Mouse (Mus musculus) neural tube, embryonic 15.5 days (tissue): ENCODE results near the gene Astn2. TPM values are rescaled to one million over a fixed set of nuclear protein-coding genes. Genes with fewer than 3 reads are reported as not detected.

Experiments
- ATAC-seq: fragments of 200-750 bp; cut with Nextera tagmentation; 2 replicates; pipeline ENCODE4 v1.8.0; 2017; ENCODE audit warnings: mild to moderate bottlenecking, moderate TSS enrichment, moderate library complexity; ENCODE audit not compliant: low FRiP score
- H3K27ac ChIP-seq: fragments of 300-500 bp; sonication (generic); replicated peaks from 2 replicates; pipeline ENCODE4 v1.5.1; 2015; ENCODE audit warnings: mild to moderate bottlenecking, inconsistent platforms
- H3K27me3 ChIP-seq: fragments of 300-500 bp; sonication (generic); replicated peaks from 2 replicates; pipeline ENCODE4 v1.6.1; 2015; ENCODE audit warnings: inconsistent platforms
- H3K36me3 ChIP-seq: fragments of 300-500 bp; sonication (generic); 2 replicates; pipeline ENCODE4 v1.6.1; 2015; ENCODE audit warnings: inconsistent platforms
- H3K4me1 ChIP-seq: fragments of 300-500 bp; sonication (generic); 2 replicates; pipeline ENCODE4 v1.6.1; 2015; ENCODE audit warnings: inconsistent platforms
- H3K4me2 ChIP-seq: fragments of 300-500 bp; sonication (generic); 2 replicates; pipeline ENCODE4 v1.6.1; 2015; ENCODE audit warnings: inconsistent platforms, mild to moderate bottlenecking, moderate library complexity
- H3K4me3 ChIP-seq: fragments of 300-500 bp; sonication (generic); replicated peaks from 2 replicates; pipeline ENCODE4 v1.5.1; 2015; ENCODE audit warnings: mild to moderate bottlenecking, inconsistent platforms
- H3K9ac ChIP-seq: fragments of 300-500 bp; sonication (generic); replicated peaks from 2 replicates; pipeline ENCODE4 v1.6.1; 2015; ENCODE audit warnings: mild to moderate bottlenecking, inconsistent platforms
- H3K9me3 ChIP-seq: fragments of 300-500 bp; sonication (generic); replicated peaks from 2 replicates; pipeline ENCODE4 v1.6.1; 2016; ENCODE audit warnings: inconsistent platforms
- WGBS: fragments of 180-500 bp; shearing (Covaris S2); methylation state at CpG from one replicate; pipeline ENCODE4 v1.1.7; 2015; ENCODE audit warnings: mixed read lengths; 5-methylcytosine and 5-hydroxymethylcytosine counted together
- polyA plus RNA-seq: library from polyadenylated mRNA; unstranded; fragments of >200 nt; fragmentation: Nextera tagmentation; extraction: Ambion mirVana; gene quantifications from 2 replicates; pipeline ENCODE4 v1.2.1, GENCODE M21; 2015

Gene Astn2
- polyA plus RNA-seq, 1 experiment from 2014 or later, result 3.9 TPM

- Histone ChIP-seq H3K4me3 (no peak overlapping the region), H3K4me1 (peaks cover 8% of the 10 kb centered on the region; the same call in 1 of the 2 replicates), H3K9me3 (no peaks in the 10 kb centered on the region), H3K27ac (no peak overlapping the region), H3K36me3 (no peaks in the 10 kb centered on the region), H3K4me2 (no peak overlapping the region), H3K9ac (no peak overlapping the region), H3K27me3 (no peaks in the 10 kb centered on the region)
- ATAC-seq, result peak; percentile 45; the same call in 1 of the 2 replicates
- 28% methylated on average over 9 of the region's 9 CpGs for WGBS
Observed at GRCm38 (mm10) chr4:66031320-66031870, 373.0 kb downstream of the Astn2 start.

GRCm38 (mm10) chr4:66029901-66030300 is 374.5 kb downstream of the Astn2 start:
- H3K4me3 ChIP-seq, result no peak overlapping the region
- no peaks in the 10 kb centered on the region for H3K36me3 ChIP-seq
- 57% methylated on average over 4 of the region's 4 CpGs for WGBS

GRCm38 (mm10) chr4:66027866-66028265 is 376.5 kb downstream of the Astn2 start:
- ATAC-seq, result no peak
- Histone ChIP-seq H3K27ac (no peak overlapping the region), H3K4me2 (no peak overlapping the region), H3K27me3 (no peaks in the 10 kb centered on the region), H3K4me1 (peaks cover 16% of the 10 kb centered on the region), H3K4me3 (no peak overlapping the region), H3K9me3 (no peaks in the 10 kb centered on the region), H3K36me3 (no peaks in the 10 kb centered on the region), H3K9ac (no peak overlapping the region)
- WGBS, result 64% methylated on average over 1 of the region's 1 CpGs

More at GRCm38 (mm10) chr4:66029901-66030300, 374.5 kb downstream of the Astn2 start:
- no peak overlapping the region for H3K27ac ChIP-seq
- H3K9ac ChIP-seq, result no peak overlapping the region
- ATAC-seq, result no peak
- H3K27me3 ChIP-seq, result no peaks in the 10 kb centered on the region
- peaks cover 16% of the 10 kb centered on the region for H3K4me1 ChIP-seq
- H3K4me2 ChIP-seq, result no peak overlapping the region
- no peaks in the 10 kb centered on the region for H3K9me3 ChIP-seq

DNA sequence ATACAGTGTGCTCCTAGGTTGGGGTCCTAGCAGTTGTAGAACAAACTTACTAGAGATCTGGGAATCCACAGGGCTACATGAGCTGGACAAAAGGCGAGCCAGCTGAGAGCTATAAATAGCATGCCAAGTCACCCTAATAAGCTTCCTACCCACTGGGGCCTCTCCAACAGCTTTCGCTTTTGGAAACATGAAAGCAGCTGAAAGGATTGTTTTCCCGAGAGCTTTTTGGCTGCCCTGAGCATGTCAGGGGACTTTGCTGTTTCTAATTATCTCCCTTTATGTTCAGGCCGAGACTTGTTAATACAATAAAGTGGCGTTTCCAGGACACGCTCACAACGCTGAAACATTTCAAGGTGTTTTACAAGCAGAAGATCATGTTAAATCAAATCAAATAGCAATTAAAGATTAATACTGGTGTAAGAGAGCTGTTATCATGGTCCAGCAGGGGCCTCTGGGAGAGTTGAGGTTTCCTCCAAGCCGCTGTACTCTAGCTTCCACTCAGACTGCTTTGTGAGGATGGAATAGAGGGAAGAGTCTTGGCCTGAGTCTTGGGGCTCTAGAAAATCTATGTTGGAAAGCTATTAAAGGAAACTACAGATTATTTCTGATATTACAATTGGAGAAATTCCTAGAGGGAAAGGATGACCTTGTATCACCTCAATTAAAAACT is 378.9 kb downstream of the Astn2 start:
- Histone ChIP-seq H3K4me1 (peaks cover 8% of the 10 kb centered on the region), H3K27me3 (no peaks in the 10 kb centered on the region), H3K4me3 (no peak overlapping the region), H3K9ac (no peak overlapping the region), H3K9me3 (no peaks in the 10 kb centered on the region), H3K4me2 (no peak overlapping the region), H3K36me3 (no peaks in the 10 kb centered on the region), H3K27ac (no peak overlapping the region)
- ATAC-seq, result 0 out of 2 replicates have a peak, but pooled peaks have one; percentile 45
- 13% methylated on average over 8 of the region's 8 CpGs for WGBS

DNA sequence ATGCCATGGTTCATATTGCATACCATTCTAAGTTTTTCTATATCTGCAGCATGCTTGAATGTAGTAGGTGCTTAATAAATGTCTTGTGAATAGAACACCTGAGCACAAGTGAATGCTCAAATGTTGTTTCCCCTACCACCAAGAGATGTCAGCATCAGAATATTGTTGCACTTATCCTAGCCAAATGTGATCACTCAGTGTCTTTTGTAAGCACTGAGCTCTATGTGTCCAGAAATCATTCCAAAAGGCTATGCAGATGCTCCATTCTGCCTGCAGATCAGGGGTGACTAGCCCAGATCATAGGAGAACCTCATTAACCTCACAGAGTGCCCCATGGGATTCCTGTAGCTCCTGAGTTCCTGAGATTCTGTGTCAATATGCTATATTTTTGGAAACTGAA is 401.5 kb downstream of the Astn2 start:
- Histone ChIP-seq H3K36me3 (no peaks in the 10 kb centered on the region), H3K4me2 (no peak overlapping the region), H3K9ac (no peak overlapping the region), H3K9me3 (no peaks in the 10 kb centered on the region), H3K4me3 (no peak overlapping the region), H3K27me3 (no peaks in the 10 kb centered on the region), H3K27ac (no peak overlapping the region), H3K4me1 (no peaks in the 10 kb centered on the region)
- no peak for ATAC-seq

- no peak overlapping the region for H3K4me3 ChIP-seq
- WGBS, result 86% methylated on average over 2 of the region's 2 CpGs
- no peak overlapping the region for H3K4me2 ChIP-seq
- H3K9ac ChIP-seq, result no peak overlapping the region
- H3K27ac ChIP-seq, result no peak overlapping the region
- H3K27me3 ChIP-seq, result no peaks in the 10 kb centered on the region
- H3K36me3 ChIP-seq, result no peaks in the 10 kb centered on the region
- no peaks in the 10 kb centered on the region for H3K9me3 ChIP-seq
- ATAC-seq, result no peak
- no peaks in the 10 kb centered on the region for H3K4me1 ChIP-seq
Observed at GRCm38 (mm10) chr4:65983643-65984042, 420.8 kb downstream of the Astn2 start.

- ATAC-seq, result no peak
- H3K4me3 ChIP-seq, result no peak overlapping the region
Observed at GRCm38 (mm10) chr4:65982882-65983281, 421.5 kb downstream of the Astn2 start.

GRCm38 (mm10) chr4:65976251-65976650 is 428.2 kb downstream of the Astn2 start:
- no peak overlapping the region for H3K4me3 ChIP-seq
- H3K4me1 ChIP-seq, result no peaks in the 10 kb centered on the region
- no peak overlapping the region for H3K9ac ChIP-seq
- no peak overlapping the region for H3K4me2 ChIP-seq
- no peak overlapping the region for H3K27ac ChIP-seq
- no peaks in the 10 kb centered on the region for H3K36me3 ChIP-seq
- WGBS, result 82% methylated on average over 3 of the region's 3 CpGs
- ATAC-seq, result no peak
- no peaks in the 10 kb centered on the region for H3K9me3 ChIP-seq
- no peaks in the 10 kb centered on the region for H3K27me3 ChIP-seq

More at GRCm38 (mm10) chr4:65982882-65983281, 421.5 kb downstream of the Astn2 start:
- 67% methylated on average over 4 of the region's 4 CpGs for whole genome bisulfite sequencing
- Histone ChIP-seq H3K4me1 (no peaks in the 10 kb centered on the region), H3K36me3 (no peaks in the 10 kb centered on the region), H3K9ac (no peak overlapping the region), H3K4me2 (no peak overlapping the region), H3K9me3 (no peaks in the 10 kb centered on the region), H3K27me3 (no peaks in the 10 kb centered on the region), H3K27ac (no peak overlapping the region)

- 88% methylated on average over 1 of the region's 1 CpGs for WGBS
- Histone ChIP-seq H3K27ac (no peak overlapping the region), H3K27me3 (no peaks in the 10 kb centered on the region), H3K4me3 (no peak overlapping the region), H3K4me2 (no peak overlapping the region), H3K36me3 (no peaks in the 10 kb centered on the region), H3K9ac (no peak overlapping the region), H3K4me1 (no peaks in the 10 kb centered on the region), H3K9me3 (no peaks in the 10 kb centered on the region)
- no peak for ATAC-seq
Observed at GRCm38 (mm10) chr4:65972395-65972794, 432.0 kb downstream of the Astn2 start.

DNA sequence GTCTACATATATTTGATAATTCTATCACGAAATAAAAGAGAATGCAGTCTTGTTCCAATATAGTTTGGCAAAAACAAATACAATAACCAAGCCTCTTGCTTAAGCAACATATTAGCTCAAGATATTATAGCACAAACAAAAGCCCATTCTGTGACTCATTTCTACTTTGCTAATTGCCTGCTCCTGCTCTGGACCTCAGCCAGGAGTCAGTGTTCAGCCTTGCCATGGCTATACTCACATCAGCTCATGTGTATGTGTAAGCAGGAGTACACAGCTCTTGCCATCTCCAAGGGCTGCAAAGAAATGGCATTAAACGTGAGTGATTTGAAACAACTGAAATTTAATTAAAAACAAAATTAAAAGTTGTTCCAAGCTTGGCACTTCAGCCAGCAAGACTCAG is 435.1 kb downstream of the Astn2 start:
- Histone ChIP-seq H3K36me3 (no peaks in the 10 kb centered on the region), H3K4me1 (no peaks in the 10 kb centered on the region), H3K27me3 (no peaks in the 10 kb centered on the region), H3K27ac (no peak overlapping the region), H3K4me2 (no peak overlapping the region), H3K9ac (no peak overlapping the region), H3K4me3 (no peak overlapping the region), H3K9me3 (no peaks in the 10 kb centered on the region)
- peak; percentile 75; the same call in 1 of the 2 replicates for ATAC-seq
- 55% methylated on average over 2 of the region's 2 CpGs for WGBS

DNA sequence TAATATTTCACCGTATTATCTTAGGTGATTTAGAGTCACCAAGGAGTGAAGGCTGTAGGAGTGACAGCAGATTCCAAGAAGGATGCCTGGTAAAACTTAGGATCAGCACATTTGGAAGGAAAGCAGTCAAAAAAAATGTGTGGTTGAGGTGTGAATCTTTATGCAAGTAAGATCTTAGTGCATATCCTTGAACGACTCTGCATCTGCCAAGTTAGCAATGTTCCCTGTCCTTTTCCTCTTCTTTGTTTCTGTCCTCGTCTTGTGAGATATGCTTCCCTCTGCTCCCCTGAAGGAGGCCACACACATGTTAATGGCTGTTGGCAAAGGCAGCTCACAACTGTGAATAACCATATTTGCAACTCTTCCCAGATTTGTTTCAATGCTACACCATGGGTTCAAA is 439.8 kb downstream of the Astn2 start:
- H3K9me3 ChIP-seq, result no peaks in the 10 kb centered on the region
- H3K36me3 ChIP-seq, result no peaks in the 10 kb centered on the region
- no peak for ATAC-seq
- no peaks in the 10 kb centered on the region for H3K27me3 ChIP-seq
- no peak overlapping the region for H3K27ac ChIP-seq
- H3K4me3 ChIP-seq, result no peak overlapping the region
- H3K9ac ChIP-seq, result no peak overlapping the region
- no peaks in the 10 kb centered on the region for H3K4me1 ChIP-seq
- H3K4me2 ChIP-seq, result no peak overlapping the region
- WGBS, result 84% methylated on average over 3 of the region's 3 CpGs

GRCm38 (mm10) chr4:65959188-65959759 is 445.1 kb downstream of the Astn2 start:
- no peak overlapping the region for H3K4me2 ChIP-seq
- H3K9ac ChIP-seq, result no peak overlapping the region
- 76% methylated on average over 5 of the region's 5 CpGs for WGBS
- H3K27ac ChIP-seq, result no peak overlapping the region
- no peaks in the 10 kb centered on the region for H3K27me3 ChIP-seq
- no peaks in the 10 kb centered on the region for H3K36me3 ChIP-seq
- no peaks in the 10 kb centered on the region; the same call in 1 of the 2 replicates for H3K4me1 ChIP-seq
- no peak for ATAC-seq
- H3K9me3 ChIP-seq, result no peaks in the 10 kb centered on the region
- no peak overlapping the region for H3K4me3 ChIP-seq
